Mouse (Mus musculus) heart, adult 2 months (tissue): ENCODE measurements around the gene Sgip1. TPM values are rescaled to one million over a fixed set of nuclear protein-coding genes. Genes with fewer than 3 reads are reported as not detected.

Experiments
- DNase-seq, 2 experiments: peaks; one replicate each; pipeline ENCODE4 v3.0.0; 2021
- H3K27ac ChIP-seq: fragments of 200-600 bp; 2 replicates; pipeline ENCODE4 v1.8.1; 2022
- H3K27me3 ChIP-seq: fragments of 200-500 bp; 2 replicates; pipeline ENCODE4 v1.6.1; 2012; ENCODE audit warnings: mild to moderate bottlenecking, low read length, inconsistent platforms, mixed read lengths; ENCODE audit not compliant: control insufficient read depth, insufficient read depth
- H3K36me3 ChIP-seq: fragments of 200-500 bp; 2 replicates; pipeline ENCODE4 v1.6.1; 2012; ENCODE audit warnings: low read length, inconsistent platforms; ENCODE audit not compliant: control insufficient read depth, insufficient read depth
- H3K4me1 ChIP-seq: fragments of 200-500 bp; 2 replicates; pipeline ENCODE4 v1.6.1; 2011; ENCODE audit warnings: low read length; ENCODE audit not compliant: control insufficient read depth, insufficient read depth
- H3K4me3 ChIP-seq: fragments of 200-600 bp; 2 replicates; pipeline ENCODE4 v1.8.1; 2022
- H3K79me2 ChIP-seq: fragments of 200-500 bp; replicated peaks from 2 replicates; pipeline ENCODE4 v1.6.1; 2012; ENCODE audit warnings: mild to moderate bottlenecking, inconsistent platforms, low read length, moderate library complexity, mixed read lengths; ENCODE audit not compliant: control insufficient read depth, insufficient read depth
- H3K9ac ChIP-seq: fragments of 200-500 bp; 2 replicates; pipeline ENCODE4 v1.6.1; 2012; ENCODE audit warnings: low read depth, mild to moderate bottlenecking, control low read depth, inconsistent platforms, low read length, mixed read lengths
- CTCF ChIP-seq: fragments of 200-600 bp; IDR thresholded peaks from 2 replicates; pipeline ENCODE4 v1.8.1; 2022; ENCODE audit warnings: antibody characterized with exemption, mild to moderate bottlenecking, moderate library complexity
- EP300 ChIP-seq: fragments of 200-500 bp; IDR thresholded peaks from 2 replicates; pipeline ENCODE4 v1.6.1; 2011; ENCODE audit warnings: low read depth, low read length, control low read depth; ENCODE audit not compliant: insufficient read depth
- POLR2A ChIP-seq: fragments of 200-500 bp; IDR thresholded peaks from 2 replicates; pipeline ENCODE4 v1.6.1; 2011; ENCODE audit warnings: mild to moderate bottlenecking, low read depth, low read length, control low read depth; ENCODE audit not compliant: insufficient read depth
- WGBS: fragments of 180-500 bp; shearing (Covaris S2); methylation state at CpG from one replicate; pipeline ENCODE4 v1.1.7; 2018; 5-methylcytosine and 5-hydroxymethylcytosine counted together
- intact Hi-C: fragments of 180-260 bp; cut with DNase I; formaldehyde crosslinking; loops from one replicate; pipeline ENCODE4 v1.15.1; 2025
- polyA plus RNA-seq: library from polyadenylated mRNA; depleted of rRNA; stranded (reverse); fragments of >200 nt; gene quantifications from 2 replicates; pipeline ENCODE4 v1.2.3, GENCODE M21; 2012
- total RNA-seq, 2 experiments: library from RNA; stranded (reverse); gene quantifications; 2 replicates each; pipeline ENCODE4 v1.2.3; 2021

Sgip1 gene
- total and polyA plus RNA-seq, 3 experiments = 0.57 to 2.0 (median 1.7) TPM

DNA sequence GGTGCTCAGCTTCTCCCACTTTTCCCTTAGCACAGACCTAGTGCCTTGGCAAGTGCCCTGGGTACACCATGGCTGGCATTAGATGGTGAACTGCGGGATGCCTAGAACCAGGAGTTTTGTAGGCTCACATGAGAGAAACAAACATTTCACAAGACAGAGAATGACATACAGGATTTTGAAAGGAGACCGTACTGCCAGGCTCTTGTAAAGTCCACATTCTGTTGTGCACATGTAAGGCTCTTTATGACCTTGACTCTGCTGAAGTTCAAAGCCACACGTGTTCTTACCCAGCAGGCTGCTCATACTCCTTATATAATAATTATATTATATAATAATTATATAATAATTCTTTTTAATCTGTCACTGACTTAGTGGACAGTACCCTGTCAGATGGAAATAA is 65.9 kb downstream of the Sgip1 start:
- no peaks in the 10 kb centered on the region for H3K27me3 ChIP-seq
- 84% methylated on average over 3 of the region's 3 CpGs for WGBS
- H3K27ac ChIP-seq = no peak overlapping the region
- TF ChIP-seq EP300 = no peak
- no peak for TF ChIP-seq CTCF
- TF ChIP-seq POLR2A = no peak
- H3K9ac ChIP-seq = no peak overlapping the region
- DNase-seq = no peak
- no peaks in the 10 kb centered on the region for H3K79me2 ChIP-seq
- no peaks in the 10 kb centered on the region for H3K36me3 ChIP-seq
- H3K4me3 ChIP-seq = no peak overlapping the region
- intact Hi-C loops = no loop called here
- H3K4me1 ChIP-seq = no peaks in the 10 kb centered on the region

- H3K4me3 ChIP-seq = no peak overlapping the region
- intact Hi-C loops = no loop called here
- no peaks in the 10 kb centered on the region for H3K79me2 ChIP-seq
- no peak overlapping the region for H3K9ac ChIP-seq
- no peaks in the 10 kb centered on the region for H3K36me3 ChIP-seq
- no peak for TF ChIP-seq POLR2A
- TF ChIP-seq EP300 = no peak
- TF ChIP-seq CTCF = no peak
- no peaks in the 10 kb centered on the region for H3K4me1 ChIP-seq
- no peak for DNase-seq
- H3K27me3 ChIP-seq = no peaks in the 10 kb centered on the region
- no peak overlapping the region for H3K27ac ChIP-seq
Measured at GRCm38 (mm10) chr4:102808258-102808657, 67.2 kb downstream of the Sgip1 start.

GRCm38 (mm10) chr4:102809296-102809695 is 68.2 kb downstream of the Sgip1 start:
- no peaks in the 10 kb centered on the region for H3K36me3 ChIP-seq
- H3K27ac ChIP-seq = no peak overlapping the region
- WGBS = 75% methylated on average over 4 of the region's 4 CpGs
- no peaks in the 10 kb centered on the region for H3K27me3 ChIP-seq
- no peak for TF ChIP-seq CTCF
- no peak for TF ChIP-seq POLR2A
- H3K4me3 ChIP-seq = no peak overlapping the region
- no peaks in the 10 kb centered on the region for H3K79me2 ChIP-seq
- H3K9ac ChIP-seq = no peak overlapping the region
- no peak for DNase-seq
- intact Hi-C loops = no loop called here
- H3K4me1 ChIP-seq = no peaks in the 10 kb centered on the region

GRCm38 (mm10) chr4:102810277-102810676 is 69.2 kb downstream of the Sgip1 start:
- 94% methylated on average over 1 of the region's 1 CpGs for WGBS
- no peak for TF ChIP-seq POLR2A
- TF ChIP-seq CTCF = no peak
- TF ChIP-seq EP300 = no peak
- intact Hi-C loops = no loop called here
- Histone ChIP-seq H3K27me3 (no peaks in the 10 kb centered on the region), H3K79me2 (no peaks in the 10 kb centered on the region), H3K27ac (no peak overlapping the region), H3K4me3 (no peak overlapping the region), H3K36me3 (no peaks in the 10 kb centered on the region), H3K9ac (no peak overlapping the region), H3K4me1 (no peaks in the 10 kb centered on the region)
- DNase-seq = no peak

DNA sequence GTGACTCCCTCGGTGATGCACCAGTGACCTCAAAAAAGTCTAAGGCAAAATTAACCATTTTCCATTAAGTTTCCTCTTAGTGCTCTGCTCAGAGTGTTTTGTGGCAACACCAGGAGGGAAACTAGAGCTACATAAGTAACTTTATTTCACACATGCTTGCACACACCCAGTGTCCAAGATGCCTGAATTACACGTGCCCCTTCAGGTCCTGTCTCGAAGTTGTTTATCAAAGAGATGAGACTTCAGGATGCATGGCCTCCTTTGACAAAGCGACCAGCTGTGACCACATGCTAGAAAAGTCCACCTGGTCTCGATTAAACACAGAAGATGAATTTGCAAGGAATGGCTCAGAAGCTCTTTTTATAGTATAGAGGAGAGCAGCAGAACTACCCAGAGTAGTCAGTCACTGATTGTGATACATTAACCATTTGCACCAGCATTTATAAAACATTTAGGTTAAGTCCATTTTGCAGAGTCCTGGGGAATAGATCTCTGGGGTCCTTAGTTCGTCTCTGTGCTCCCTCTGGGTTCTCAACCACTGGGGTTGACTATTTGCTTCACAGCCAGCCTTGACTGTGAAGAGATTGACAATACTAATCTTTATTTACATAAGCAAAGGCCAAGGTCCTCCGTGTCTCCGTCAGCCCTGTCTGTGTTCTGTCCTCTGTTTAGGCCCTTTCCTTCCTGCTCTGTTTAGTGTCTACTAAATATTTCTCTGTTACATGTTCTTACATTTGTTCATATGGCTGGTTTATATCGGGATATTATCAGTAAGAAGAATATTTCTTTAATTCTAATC is 70.1 kb downstream of the Sgip1 start:
- Histone ChIP-seq H3K4me3 (no peak overlapping the region), H3K4me1 (no peaks in the 10 kb centered on the region), H3K27ac (no peak overlapping the region), H3K36me3 (no peaks in the 10 kb centered on the region), H3K79me2 (no peaks in the 10 kb centered on the region), H3K27me3 (no peaks in the 10 kb centered on the region), H3K9ac (no peak overlapping the region)
- 55% methylated on average over 9 of the region's 9 CpGs for WGBS
- intact Hi-C loops = no loop called here
- no peak for DNase-seq
- TF ChIP-seq POLR2A (no peak), EP300 (no peak), CTCF (no peak)

DNA sequence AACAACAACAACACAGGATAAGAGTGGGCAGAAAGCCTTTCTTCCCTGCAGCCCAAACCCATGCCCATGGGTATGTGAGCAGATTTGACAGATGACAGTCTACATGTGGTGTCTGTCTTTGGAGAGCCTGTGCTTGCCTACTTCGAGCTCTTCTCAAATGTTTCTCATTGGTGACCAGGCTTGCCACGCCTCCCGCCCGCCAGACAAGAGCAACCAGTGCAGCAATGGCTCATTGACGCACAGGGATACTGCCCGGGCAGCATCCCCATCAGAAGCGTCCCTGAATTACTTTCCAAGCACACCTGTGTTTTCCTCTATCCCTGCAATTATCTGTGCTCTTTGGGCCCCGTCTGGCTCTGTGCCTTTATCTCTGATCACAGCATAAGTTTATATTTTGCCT is 72.2 kb downstream of the Sgip1 start:
- no peaks in the 10 kb centered on the region for H3K36me3 ChIP-seq
- WGBS = 80% methylated on average over 8 of the region's 8 CpGs

More for the DNA sequence above, 72.2 kb downstream of the Sgip1 start:
- Histone ChIP-seq H3K79me2 (no peaks in the 10 kb centered on the region), H3K27me3 (no peaks in the 10 kb centered on the region), H3K9ac (no peak overlapping the region), H3K4me3 (no peak overlapping the region), H3K4me1 (no peaks in the 10 kb centered on the region), H3K27ac (no peak overlapping the region)
- intact Hi-C loops = no loop called here
- DNase-seq = no peak
- TF ChIP-seq EP300 (no peak), CTCF (no peak), POLR2A (no peak)
